Mouse (Mus musculus): ENCODE measurements at regions not wholly inside any gene's neighbourhood (a gene's known extent, or its start where the extent isn't known, plus 50 kb on each side); places are given as distances from the start of the nearest gene placed in this dataset.

- Histone ChIP-seq H3K9me3 (no peaks in the 10 kb centered on the region), H3K36me3 (no peaks in the 10 kb centered on the region), H3K27ac (no peak overlapping the region), H3K4me3 (no peak overlapping the region), H3K4me2 (no peak overlapping the region), H3K27me3 (no peaks in the 10 kb centered on the region), H3K9ac (no peak overlapping the region), H3K4me1 (no peaks in the 10 kb centered on the region)
- no peak for ATAC-seq (ENCODE audit: insufficient number of reproducible peaks, insufficient read depth, low FRiP score, low TSS enrichment, low read depth)
- 76% methylated on average over 3 of the region's 3 CpGs for WGBS
Measured at GRCm38 (mm10) chr10:11822418-11822959, 479.3 kb downstream of the Epm2a start.

- no peak overlapping the region for H3K27ac ChIP-seq
- no peak overlapping the region for H3K4me2 ChIP-seq
- H3K9me3 ChIP-seq, result no peaks in the 10 kb centered on the region
- WGBS, result 82% methylated on average over 5 of the region's 5 CpGs
- ATAC-seq (ENCODE audit: insufficient number of reproducible peaks, insufficient read depth, low FRiP score, low TSS enrichment, low read depth), result no peak
- no peaks in the 10 kb centered on the region for H3K4me1 ChIP-seq
- H3K27me3 ChIP-seq, result no peaks in the 10 kb centered on the region
- no peak overlapping the region for H3K9ac ChIP-seq
- H3K4me3 ChIP-seq, result no peak overlapping the region
- no peaks in the 10 kb centered on the region for H3K36me3 ChIP-seq
Measured at GRCm38 (mm10) chr10:11841094-11841493, 497.9 kb downstream of the Epm2a start.

- no peak overlapping the region for H3K4me3 ChIP-seq
- H3K36me3 ChIP-seq, result no peaks in the 10 kb centered on the region
- WGBS, result 86% methylated on average over 7 of the region's 7 CpGs
- H3K27ac ChIP-seq, result no peak overlapping the region
- H3K9ac ChIP-seq, result no peak overlapping the region
- no peaks in the 10 kb centered on the region for H3K4me1 ChIP-seq
- ATAC-seq (ENCODE audit: insufficient number of reproducible peaks, insufficient read depth, low FRiP score, low TSS enrichment, low read depth), result no peak
- no peaks in the 10 kb centered on the region for H3K27me3 ChIP-seq
- H3K9me3 ChIP-seq, result no peaks in the 10 kb centered on the region
- H3K4me2 ChIP-seq, result no peak overlapping the region
Measured at GRCm38 (mm10) chr10:11841494-11841893, 498.3 kb downstream of the Epm2a start.

- H3K4me3 ChIP-seq, result no peak overlapping the region
- H3K36me3 ChIP-seq, result no peaks in the 10 kb centered on the region
- H3K9me3 ChIP-seq, result no peaks in the 10 kb centered on the region
- WGBS, result 61% methylated on average over 1 of the region's 1 CpGs
- no peak overlapping the region for H3K4me2 ChIP-seq
- H3K9ac ChIP-seq, result no peak overlapping the region
- no peak overlapping the region for H3K27ac ChIP-seq
- H3K27me3 ChIP-seq, result no peaks in the 10 kb centered on the region
- H3K4me1 ChIP-seq, result no peaks in the 10 kb centered on the region
- no peak for ATAC-seq (ENCODE audit: insufficient number of reproducible peaks, insufficient read depth, low FRiP score, low TSS enrichment, low read depth)
Measured at GRCm38 (mm10) chr10:11846141-11846540, 502.9 kb downstream of the Epm2a start.

- Histone ChIP-seq H3K9ac (no peak overlapping the region), H3K4me3 (no peak overlapping the region), H3K9me3 (no peaks in the 10 kb centered on the region), H3K4me2 (no peak overlapping the region), H3K27me3 (no peaks in the 10 kb centered on the region), H3K27ac (no peak overlapping the region), H3K36me3 (no peaks in the 10 kb centered on the region), H3K4me1 (no peaks in the 10 kb centered on the region)
- 69% methylated on average over 5 of the region's 5 CpGs for WGBS
- no peak for ATAC-seq (ENCODE audit: insufficient number of reproducible peaks, insufficient read depth, low FRiP score, low TSS enrichment, low read depth)
Measured at GRCm38 (mm10) chr10:11875145-11876131, 532.2 kb downstream of the Epm2a start.

GRCm38 (mm10) chr10:11886237-11886636 lies 543.0 kb downstream of the Epm2a start:
- no peaks in the 10 kb centered on the region for H3K27me3 ChIP-seq
- no peak overlapping the region for H3K9ac ChIP-seq
- H3K27ac ChIP-seq, result no peak overlapping the region
- no peak for ATAC-seq (ENCODE audit: insufficient number of reproducible peaks, insufficient read depth, low FRiP score, low TSS enrichment, low read depth)
- no peak overlapping the region for H3K4me2 ChIP-seq
- no peaks in the 10 kb centered on the region for H3K4me1 ChIP-seq
- WGBS, result 92% methylated on average over 4 of the region's 4 CpGs
- H3K36me3 ChIP-seq, result no peaks in the 10 kb centered on the region
- no peaks in the 10 kb centered on the region for H3K9me3 ChIP-seq
- H3K4me3 ChIP-seq, result no peak overlapping the region

GRCm38 (mm10) chr10:11888953-11889352 lies 545.7 kb downstream of the Epm2a start:
- Histone ChIP-seq H3K9ac (no peak overlapping the region), H3K4me3 (no peak overlapping the region), H3K4me2 (no peak overlapping the region), H3K4me1 (no peaks in the 10 kb centered on the region), H3K27me3 (no peaks in the 10 kb centered on the region), H3K27ac (no peak overlapping the region), H3K36me3 (no peaks in the 10 kb centered on the region), H3K9me3 (no peaks in the 10 kb centered on the region)
- 80% methylated on average over 2 of the region's 2 CpGs for WGBS
- ATAC-seq (ENCODE audit: insufficient number of reproducible peaks, insufficient read depth, low FRiP score, low TSS enrichment, low read depth), result no peak

GRCm38 (mm10) chr10:11922132-11922531 lies 578.9 kb downstream of the Epm2a start:
- no peaks in the 10 kb centered on the region for H3K27me3 ChIP-seq
- no peaks in the 10 kb centered on the region for H3K36me3 ChIP-seq

GRCm38 (mm10) chr10:11938164-11938563 lies 595.0 kb downstream of the Epm2a start:
- Histone ChIP-seq H3K4me3 (no peak overlapping the region), H3K27ac (no peak overlapping the region), H3K9me3 (no peaks in the 10 kb centered on the region), H3K4me2 (no peak overlapping the region), H3K36me3 (no peaks in the 10 kb centered on the region), H3K27me3 (no peaks in the 10 kb centered on the region), H3K9ac (no peak overlapping the region), H3K4me1 (no peaks in the 10 kb centered on the region)
- ATAC-seq (ENCODE audit: insufficient number of reproducible peaks, insufficient read depth, low FRiP score, low TSS enrichment, low read depth), result no peak
- 86% methylated on average over 2 of the region's 2 CpGs for WGBS

More at GRCm38 (mm10) chr10:11922132-11922531, 578.9 kb downstream of the Epm2a start:
- WGBS, result 90% methylated on average over 3 of the region's 3 CpGs
- no peak for ATAC-seq (ENCODE audit: insufficient number of reproducible peaks, insufficient read depth, low FRiP score, low TSS enrichment, low read depth)
- no peak overlapping the region for H3K27ac ChIP-seq
- H3K4me1 ChIP-seq, result no peaks in the 10 kb centered on the region
- H3K4me3 ChIP-seq, result no peak overlapping the region
- no peaks in the 10 kb centered on the region for H3K9me3 ChIP-seq
- no peak overlapping the region for H3K4me2 ChIP-seq
- H3K9ac ChIP-seq, result no peak overlapping the region

GRCm38 (mm10) chr10:11942772-11943171 lies 599.6 kb downstream of the Epm2a start:
- ATAC-seq (ENCODE audit: insufficient number of reproducible peaks, insufficient read depth, low FRiP score, low TSS enrichment, low read depth), result no peak
- Histone ChIP-seq H3K4me2 (no peak overlapping the region), H3K9ac (no peak overlapping the region), H3K4me3 (no peak overlapping the region), H3K4me1 (no peaks in the 10 kb centered on the region), H3K27ac (no peak overlapping the region), H3K36me3 (no peaks in the 10 kb centered on the region), H3K27me3 (no peaks in the 10 kb centered on the region), H3K9me3 (no peaks in the 10 kb centered on the region)
- 85% methylated on average over 2 of the region's 2 CpGs for WGBS

- no peaks in the 10 kb centered on the region for H3K27me3 ChIP-seq
- H3K4me1 ChIP-seq, result no peaks in the 10 kb centered on the region
- no peak overlapping the region for H3K4me3 ChIP-seq
- no peak overlapping the region for H3K4me2 ChIP-seq
- H3K9ac ChIP-seq, result no peak overlapping the region
- no peak for ATAC-seq (ENCODE audit: insufficient number of reproducible peaks, insufficient read depth, low FRiP score, low TSS enrichment, low read depth)
- no peaks in the 10 kb centered on the region for H3K36me3 ChIP-seq
- 27% methylated on average over 3 of the region's 3 CpGs for WGBS
- no peak overlapping the region for H3K27ac ChIP-seq
- no peaks in the 10 kb centered on the region for H3K9me3 ChIP-seq
Measured at GRCm38 (mm10) chr10:11960327-11960922, 617.2 kb downstream of the Epm2a start.

GRCm38 (mm10) chr10:12004966-12005365 lies 661.8 kb downstream of the Epm2a start:
- no peaks in the 10 kb centered on the region for H3K27me3 ChIP-seq
- H3K4me3 ChIP-seq, result no peak overlapping the region
- no peaks in the 10 kb centered on the region for H3K4me1 ChIP-seq
- no peak for ATAC-seq (ENCODE audit: insufficient number of reproducible peaks, insufficient read depth, low FRiP score, low TSS enrichment, low read depth)
- no peak overlapping the region for H3K27ac ChIP-seq
- H3K9ac ChIP-seq, result no peak overlapping the region
- H3K4me2 ChIP-seq, result no peak overlapping the region
- no peaks in the 10 kb centered on the region for H3K36me3 ChIP-seq
- no peaks in the 10 kb centered on the region for H3K9me3 ChIP-seq
- 46% methylated on average over 3 of the region's 3 CpGs for whole genome bisulfite sequencing

All from embryonic facial prominence, embryonic 13.5 days (tissue).